Mouse (Mus musculus): Measurements from ENCODE around the gene Acadvl. TPM values are rescaled to one million over a fixed set of nuclear protein-coding genes. Genes with fewer than 3 reads are reported as not detected.
A peak's percentile ranks its signal among the peaks of the same experiment; 100 is the strongest.

Gene Acadvl
- total RNA-seq, 2 experiments from 2014 or later: 57.4 to 59.3 TPM

GRCm38 (mm10) chr11:69990850-69991691 is 24.1 kb downstream of the Acadvl start, which contains the start of gene Gabarap:
Gabarap (plus strand) TSS chr11:69991143.
- intact Hi-C loops (cut with DNase I): loop anchor here (1.0 kb wide), 1 partner anchor 11 kb away; no protein-coding TSS in a partner anchor
- peak; percentile 95 to 97 for DNase-seq (ENCODE audit: low spot score in 2 of 2)

- intact Hi-C loops (cut with DNase I): loop anchor here (1.0 kb wide), 1 partner anchor 10 kb away; no protein-coding TSS in a partner anchor
- DNase-seq (ENCODE audit: low spot score in 2 of 2): no peak
Measured at GRCm38 (mm10) chr11:69989949-69990348, 25.3 kb downstream of the Acadvl start.

- DNase-seq (ENCODE audit: low spot score in 2 of 2): no peak
- intact Hi-C loops (cut with DNase I): loop anchor here (5.0 kb wide), 1 partner anchor 62 kb away; the partner anchor contains the start of gene Eif5a
Measured at GRCm38 (mm10) chr11:69984431-69984830, 30.8 kb downstream of the Acadvl start.

DNA sequence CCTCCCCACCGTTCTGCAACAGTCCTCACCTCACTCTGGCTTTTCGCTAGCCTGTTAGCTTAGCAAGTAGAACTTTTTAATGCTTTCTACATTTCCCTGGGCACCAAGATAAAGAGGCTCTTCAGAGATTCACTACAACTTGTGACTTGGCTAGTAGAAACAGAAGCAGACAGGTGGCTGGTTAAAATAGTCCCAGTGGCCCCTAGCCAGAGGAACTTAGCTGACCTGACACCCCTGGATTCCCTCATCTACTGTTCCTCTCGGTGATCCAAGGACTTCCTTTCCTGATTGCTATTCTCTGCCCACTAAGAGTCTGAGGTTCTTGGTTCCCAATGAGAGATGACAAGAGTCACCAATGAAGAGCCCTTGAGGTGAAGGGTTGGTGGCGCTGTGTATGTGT is 31.8 kb downstream of the Acadvl start:
- intact Hi-C loops (cut with DNase I): loop anchor here (5.0 kb wide), 1 partner anchor 61 kb away; the partner anchor contains the start of gene Eif5a
- no peak for DNase-seq (ENCODE audit: low spot score in 2 of 2)

DNA sequence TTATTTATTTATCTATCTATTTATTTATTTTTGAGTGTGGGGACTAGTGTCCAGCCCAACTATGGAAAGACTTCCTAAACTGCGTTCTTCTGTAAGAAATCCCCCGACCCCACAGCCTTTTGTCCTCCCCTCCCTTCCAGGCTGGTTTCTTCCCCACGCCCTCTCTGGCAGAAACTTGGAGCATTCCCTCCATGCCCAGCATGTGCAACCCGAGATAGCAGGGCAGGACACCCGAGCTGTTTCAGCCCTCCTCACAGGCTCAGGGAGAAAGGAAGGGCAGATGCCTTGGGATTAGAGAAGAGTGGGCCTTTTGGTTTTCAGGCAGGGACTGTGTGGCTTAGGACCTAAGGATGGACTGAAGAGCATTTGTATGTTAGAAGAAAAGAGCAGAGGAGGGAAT is 32.3 kb downstream of the Acadvl start:
- intact Hi-C loops (cut with DNase I): loop anchor here (5.0 kb wide), 1 partner anchor 61 kb away; the partner anchor contains the start of gene Eif5a
- no peak for DNase-seq (ENCODE audit: low spot score in 2 of 2)

DNA sequence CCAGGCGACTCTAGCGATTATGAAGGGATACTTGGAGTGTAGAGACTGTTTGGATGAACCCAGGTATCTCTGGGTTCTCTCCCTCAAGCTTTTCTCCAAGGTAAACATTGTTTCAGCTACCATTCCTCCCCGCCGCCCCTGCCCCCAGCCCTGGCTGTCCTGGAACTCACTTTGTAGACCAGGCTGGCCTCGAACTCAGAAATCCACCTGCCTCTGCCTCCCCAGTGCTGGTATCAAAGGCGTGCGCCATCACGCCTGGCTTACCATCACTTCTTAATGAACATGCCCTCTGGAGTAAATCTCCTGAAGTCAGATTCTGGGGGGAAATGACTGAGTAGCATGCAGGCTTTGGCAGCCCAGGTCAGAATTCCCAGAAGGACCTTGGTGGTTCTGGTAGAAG is 33.0 kb downstream of the Acadvl start, which contains the start of gene Elp5:
TSS of gene Elp5 (minus strand) at position 293 of the 400 bp plus-strand sequence.
- no peak for DNase-seq (ENCODE audit: low spot score in 2 of 2)
- intact Hi-C loops (cut with DNase I): loop anchor here (5.0 kb wide), 1 partner anchor 60 kb away; the partner anchor contains the start of gene Eif5a

GRCm38 (mm10) chr11:69981141-69981762 is 34.0 kb downstream of the Acadvl start, which contains the start of gene Ctdnep1:
Ctdnep1 (plus strand) TSS chr11:69981156.
- intact Hi-C loops (cut with DNase I): loop anchor here (2.0 to 5.0 kb wide), 2 partner anchors 46 to 59 kb away; partner anchors contain the start of genes Eif5a and Ybx2
- DNase-seq (ENCODE audit: low spot score in 2 of 2): no peak

DNA sequence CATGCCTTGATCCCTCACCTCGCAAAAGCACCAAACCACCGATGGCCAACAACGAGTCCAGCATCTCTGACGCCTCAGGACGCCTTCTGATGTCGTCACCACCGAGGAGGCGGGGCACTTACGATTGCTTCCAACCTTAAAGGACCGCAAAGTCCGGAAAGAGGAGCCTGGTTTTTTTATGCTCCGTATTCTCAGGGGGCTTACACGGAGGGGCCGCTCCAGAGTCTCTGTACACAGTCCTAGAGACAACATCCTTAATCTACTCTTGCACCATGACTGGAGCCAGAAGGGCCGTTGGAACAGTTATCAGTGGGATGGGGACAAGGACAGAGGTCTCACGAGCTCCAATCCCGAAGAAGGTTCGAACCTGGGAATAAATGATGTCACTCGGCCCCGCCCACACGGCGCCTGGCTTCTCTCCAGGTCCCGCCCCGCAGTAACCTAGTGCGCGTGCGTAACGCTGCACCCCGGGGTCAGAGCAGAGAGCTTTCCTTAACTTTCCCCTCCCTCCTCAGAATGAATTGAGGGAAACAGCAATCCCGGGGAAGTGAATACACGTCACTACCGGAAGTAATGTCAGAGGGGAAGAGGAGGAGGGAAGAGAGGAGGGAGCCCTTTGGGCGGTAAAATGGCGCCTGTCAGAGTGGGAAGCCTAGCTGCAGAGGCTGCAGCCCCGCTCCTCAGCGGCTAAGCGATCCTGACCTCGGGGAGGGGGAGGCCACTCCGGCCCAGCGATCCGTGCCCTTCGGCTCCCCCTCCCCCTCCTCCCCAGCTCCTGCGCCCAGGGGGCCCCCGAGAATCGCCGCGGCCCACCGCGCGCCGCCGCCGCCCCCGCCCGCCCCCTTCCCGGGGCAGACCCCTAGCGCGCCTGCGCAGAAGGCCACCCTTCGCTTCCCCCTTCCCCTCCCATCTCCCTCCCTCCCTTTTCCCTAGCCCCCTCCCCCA is 34.7 kb downstream of the Acadvl start:
- peak; percentile 98 to 99 for DNase-seq (ENCODE audit: low spot score in 2 of 2)
- intact Hi-C loops (cut with DNase I): loop anchor here (1.0 to 5.0 kb wide), 3 partner anchors 10 to 58 kb away; partner anchors contain the start of genes Eif5a and Ybx2

GRCm38 (mm10) chr11:69979827-69980195 is 35.4 kb downstream of the Acadvl start:
- intact Hi-C loops (cut with DNase I): loop anchor here (1.0 to 5.0 kb wide), 3 partner anchors 10 to 58 kb away; partner anchors contain the start of genes Eif5a and Ybx2
- DNase-seq (ENCODE audit: low spot score in 2 of 2): no peak

DNA sequence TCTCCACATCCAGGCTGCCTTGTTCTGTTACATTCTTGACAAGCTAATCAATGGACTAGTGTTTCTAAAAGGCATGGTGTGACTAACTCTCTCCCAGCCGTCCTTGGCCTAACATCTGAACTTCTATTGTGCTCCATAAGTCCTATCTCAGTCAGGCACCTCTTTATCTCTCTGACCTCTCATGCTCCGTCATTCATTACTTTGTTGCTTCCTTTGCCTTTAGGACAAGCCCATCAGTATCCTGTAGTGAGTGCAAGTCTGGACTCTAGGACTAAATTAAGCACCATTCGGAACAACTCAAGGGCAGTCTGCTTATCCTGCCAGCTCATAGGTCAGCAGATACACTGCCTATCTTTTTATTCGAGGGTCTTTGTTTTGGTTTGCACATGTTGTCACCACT is 38.9 kb downstream of the Acadvl start:
- no peak for DNase-seq (ENCODE audit: low spot score in 2 of 2)
- intact Hi-C loops (cut with DNase I): no loop called here

- intact Hi-C loops (cut with DNase I): no loop called here
- DNase-seq (ENCODE audit: low spot score in 2 of 2): no peak
Measured at GRCm38 (mm10) chr11:69974907-69975306, 40.3 kb downstream of the Acadvl start.

DNA sequence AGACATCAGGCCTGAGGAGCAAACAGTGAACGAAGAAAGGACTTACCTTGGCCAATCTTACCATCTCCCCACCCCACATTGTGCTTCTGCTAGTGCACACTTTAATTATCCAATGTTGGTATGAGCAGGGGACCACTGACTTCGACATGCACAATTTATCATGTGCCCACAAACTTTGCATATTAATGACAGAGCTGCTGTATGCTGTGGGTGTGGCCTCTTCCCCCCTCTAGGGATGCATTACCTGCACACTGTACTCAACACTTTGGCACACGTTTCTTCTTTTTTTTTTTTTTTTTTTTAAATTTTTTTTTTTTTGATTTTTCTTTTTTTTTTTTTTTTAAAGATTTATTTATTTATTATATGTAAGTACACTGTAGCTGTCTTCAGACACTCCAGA is 44.4 kb downstream of the Acadvl start:
- DNase-seq (ENCODE audit: low spot score in 2 of 2): no peak
- intact Hi-C loops (cut with DNase I): no loop called here

- DNase-seq (ENCODE audit: low spot score in 2 of 2): no peak
- intact Hi-C loops (cut with DNase I): no loop called here
Measured at GRCm38 (mm10) chr11:69970222-69970621, 45.0 kb downstream of the Acadvl start.

DNA sequence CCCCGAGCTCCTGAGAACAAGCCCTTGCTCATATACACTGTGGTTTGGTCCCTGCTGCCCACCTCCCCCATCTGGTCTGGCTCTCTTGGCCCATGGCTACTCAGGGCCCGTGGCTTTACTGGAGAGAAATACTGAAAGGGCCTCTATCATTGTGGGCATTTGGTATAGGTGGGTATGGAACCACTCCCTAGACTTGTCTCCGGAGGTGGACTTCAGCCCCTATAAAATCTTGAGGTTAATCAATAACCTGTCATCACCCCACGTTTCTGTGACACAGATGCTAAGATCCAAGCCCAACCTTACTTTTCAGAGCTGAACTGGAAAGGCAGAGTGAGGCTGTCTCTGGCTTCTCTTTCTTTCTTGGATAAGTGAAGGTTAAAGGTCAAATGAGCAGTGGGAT is 46.4 kb downstream of the Acadvl start:
- intact Hi-C loops (cut with DNase I): no loop called here
- DNase-seq (ENCODE audit: low spot score in 2 of 2): no peak

DNA sequence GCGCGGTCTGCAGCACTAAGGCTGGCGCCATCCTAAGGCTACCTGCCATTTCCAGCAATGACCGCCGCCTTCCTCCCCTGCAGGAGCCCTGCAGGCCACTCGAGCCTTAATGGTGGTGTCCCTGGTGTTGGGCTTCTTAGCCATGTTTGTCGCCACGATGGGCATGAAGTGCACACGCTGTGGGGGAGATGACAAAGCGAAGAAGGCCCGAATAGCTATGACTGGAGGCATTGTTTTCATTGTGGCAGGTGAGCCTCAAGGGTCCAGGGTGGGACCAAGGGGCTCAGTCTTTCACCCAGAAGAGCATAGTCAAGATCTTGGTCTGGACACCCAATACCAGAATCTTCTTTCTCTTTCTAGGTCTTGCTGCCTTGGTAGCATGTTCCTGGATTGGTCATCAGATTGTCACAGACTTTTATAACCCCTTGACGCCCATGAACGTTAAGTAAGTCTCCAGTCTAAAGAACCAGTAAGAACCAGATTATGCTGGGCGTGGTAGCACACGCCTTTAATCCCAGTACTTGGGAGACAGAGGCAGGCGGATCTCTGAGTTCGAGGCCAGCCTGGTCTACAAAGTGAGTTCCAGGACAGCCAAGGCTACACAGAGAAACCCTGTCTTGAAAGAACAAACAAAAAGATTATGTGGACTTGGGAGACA is 48.2 kb downstream of the Acadvl start:
- intact Hi-C loops (cut with DNase I): no loop called here
- no peak for DNase-seq (ENCODE audit: low spot score in 2 of 2)

DNA sequence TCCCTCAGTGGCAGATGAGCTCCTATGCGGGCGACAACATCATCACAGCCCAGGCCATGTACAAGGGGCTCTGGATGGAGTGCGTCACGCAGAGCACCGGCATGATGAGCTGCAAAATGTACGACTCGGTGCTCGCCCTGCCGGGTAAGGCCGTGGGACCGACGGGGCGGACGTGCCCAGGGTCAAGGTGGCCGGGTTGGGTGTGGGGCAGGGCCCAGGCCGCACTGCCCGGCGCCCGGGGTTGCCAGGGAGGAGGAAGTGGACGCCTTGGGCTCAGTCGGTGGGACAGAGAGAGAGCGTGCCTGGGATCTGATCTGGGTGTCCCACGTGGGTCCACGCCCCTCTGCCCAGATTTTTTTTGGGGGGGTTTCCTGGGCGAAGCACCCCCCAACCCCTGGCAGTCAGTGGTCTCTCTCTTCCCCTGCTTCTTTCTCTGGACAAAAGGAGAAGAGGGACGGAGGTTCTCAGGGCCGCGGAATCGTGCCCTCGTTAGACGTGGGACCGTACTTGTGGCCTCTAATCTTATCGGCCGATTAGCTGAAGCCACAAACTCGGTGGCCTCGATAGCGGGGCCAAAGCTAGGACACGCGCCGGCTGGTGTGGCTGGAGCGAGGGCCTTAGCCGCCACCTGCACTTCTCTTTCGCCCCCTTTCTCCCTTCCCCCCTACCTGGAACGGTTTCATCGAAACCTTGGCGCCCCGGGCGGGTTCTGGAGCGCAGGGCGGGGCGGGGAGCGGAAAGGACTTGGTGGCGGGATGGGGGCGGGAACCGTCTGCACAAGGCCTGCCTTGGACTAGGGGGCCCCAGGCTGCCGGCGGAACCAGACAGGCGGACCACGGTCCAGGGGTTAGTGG is 49.0 kb downstream of the Acadvl start:
- no peak for DNase-seq (ENCODE audit: low spot score in 2 of 2)
- intact Hi-C loops (cut with DNase I): no loop called here

DNA sequence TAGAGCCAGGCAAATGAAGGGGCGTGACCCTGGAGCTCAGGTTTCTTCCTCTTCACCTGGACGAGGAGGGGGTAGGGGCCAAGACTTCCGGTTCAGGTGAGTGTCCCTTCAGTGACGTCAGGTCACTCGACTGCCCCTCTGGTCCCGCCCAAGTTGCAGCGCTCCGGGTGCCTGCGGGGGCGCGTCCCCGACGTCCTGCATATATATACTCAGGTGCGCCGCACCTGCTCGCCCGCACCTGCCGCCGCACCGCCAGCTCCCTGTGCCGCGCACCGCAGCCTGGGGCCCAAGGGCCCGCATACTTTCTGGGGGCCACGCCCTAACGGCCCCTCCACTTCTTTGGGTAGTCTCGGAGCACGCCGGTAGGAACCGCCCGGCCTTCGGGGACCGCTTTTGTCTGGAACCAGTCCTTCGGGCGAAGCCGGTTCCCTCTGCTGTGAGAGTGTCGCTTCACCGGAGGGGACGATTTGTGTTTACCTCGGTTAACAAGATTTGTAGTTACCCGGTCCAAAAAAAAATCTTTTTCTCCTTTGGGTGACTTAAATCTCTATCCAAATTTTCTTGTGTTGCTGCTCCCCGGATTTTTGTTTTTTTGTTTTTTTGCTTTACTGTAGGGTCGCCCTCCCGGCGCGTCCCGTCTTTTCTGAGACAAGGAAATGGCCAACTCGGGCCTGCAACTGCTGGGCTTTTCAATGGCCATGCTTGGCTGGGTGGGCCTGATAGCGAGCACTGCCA is 49.8 kb downstream of the Acadvl start:
- no peak for DNase-seq (ENCODE audit: low spot score in 2 of 2)
- intact Hi-C loops (cut with DNase I): no loop called here
